In the genomic region with DNA sequence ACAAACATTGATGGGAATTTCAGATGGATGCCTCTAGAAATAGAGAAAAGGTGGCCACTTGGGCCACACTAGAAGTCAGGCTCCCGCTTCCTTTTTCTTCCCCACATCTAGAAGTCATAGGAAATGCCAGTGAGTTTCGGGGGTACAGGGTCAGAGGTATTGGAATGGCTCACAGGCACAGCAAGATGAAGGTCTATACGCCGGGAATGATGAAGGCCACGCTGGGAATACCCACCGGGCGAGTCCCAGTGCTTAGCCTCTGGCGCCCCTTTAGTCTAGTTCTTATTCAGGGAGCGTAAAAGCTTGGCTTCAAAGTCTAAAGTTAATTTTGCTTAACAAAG, we compare ENCODE assay signal across 7 mouse cellular contexts. TPM values are rescaled to one million over a fixed set of nuclear protein-coding genes. Genes with fewer than 3 reads are reported as not detected.
A peak's percentile ranks its signal among the peaks of the same experiment; 100 is the strongest.
DNase-seq lines count a peak whose midpoint lies in the region; ATAC-seq and TF ChIP-seq lines count a peak whose summit lies in the region.

No protein-coding gene starts in this region.

- H3K4me2 ChIP-seq in lung, postnatal 0 days (replicated peaks; ENCODE audit: low read depth, low read length), result peak overlapping the region; percentile 71
- peak overlapping the region; percentile 92 for H3K4me2 ChIP-seq in forebrain, embryonic 11.5 days (ENCODE audit: low read depth, low read length, severe bottlenecking)
- peak overlapping the region; percentile 89 for H3K4me2 ChIP-seq in liver, embryonic 12.5 days
- peak overlapping the region; percentile 86 for H3K4me2 ChIP-seq in stomach, embryonic 16.5 days (ENCODE audit: low read depth, low read length)

- H3K27me3 ChIP-seq in lung, postnatal 0 days (replicated peaks; ENCODE audit: insufficient read depth, low read length), result no peaks in the 10 kb centered on the region
- H3K27me3 ChIP-seq in forebrain, embryonic 11.5 days (ENCODE audit: control insufficient read depth, insufficient read depth, low read length), result no peaks in the 10 kb centered on the region
- no peaks in the 10 kb centered on the region for H3K27me3 ChIP-seq in liver, embryonic 12.5 days (replicated peaks)
- H3K27me3 ChIP-seq in stomach, embryonic 16.5 days (ENCODE audit: control insufficient read depth, insufficient read depth, low read length), result no peaks in the 10 kb centered on the region

- peaks cover under 1% of the 10 kb centered on the region; the same call in 1 of the 2 replicates for H3K36me3 ChIP-seq in lung, postnatal 0 days (ENCODE audit: insufficient read depth, low read length)
- H3K36me3 ChIP-seq in forebrain, embryonic 11.5 days (ENCODE audit: control insufficient read depth, insufficient read depth, low read length), result no peaks in the 10 kb centered on the region
- H3K36me3 ChIP-seq in liver, embryonic 12.5 days, result peaks cover 6% of the 10 kb centered on the region
- H3K36me3 ChIP-seq in stomach, embryonic 16.5 days (ENCODE audit: control insufficient read depth, insufficient read depth, low read length), result 0 out of 2 replicates have a peak, but pooled peaks cover 3% of the 10 kb centered on the region

- 1% methylated on average over 9 of the region's 9 CpGs for WGBS in lung, postnatal 0 days
- under 1% methylated on average over 9 of the region's 9 CpGs for WGBS in forebrain, embryonic 11.5 days
- WGBS in liver, embryonic 12.5 days (ENCODE audit: insufficient replicate concordance), result under 1% methylated on average over 9 of the region's 9 CpGs
- WGBS in stomach, embryonic 16.5 days, result 0% methylated on average over 9 of the region's 9 CpGs

- H3K9ac ChIP-seq in lung, postnatal 0 days (replicated peaks; ENCODE audit: low read depth), result peak overlapping the region; percentile 61
- H3K9ac ChIP-seq in forebrain, embryonic 11.5 days (ENCODE audit: low read length), result peak overlapping the region; percentile 91
- peak overlapping the region; percentile 85 for H3K9ac ChIP-seq in liver, embryonic 12.5 days
- H3K9ac ChIP-seq in stomach, embryonic 16.5 days (ENCODE audit: low read length), result peak overlapping the region; percentile 77

- no peak for TF ChIP-seq CTCF in lung, postnatal 0 days (IDR thresholded peaks at IDR 0.05)

- no peak for TF ChIP-seq EP300 in lung, postnatal 0 days (IDR thresholded peaks at IDR 0.05)

- no peaks in the 10 kb centered on the region for H3K9me3 ChIP-seq in lung, postnatal 0 days (ENCODE audit: low read length)
- no peaks in the 10 kb centered on the region for H3K9me3 ChIP-seq in forebrain, embryonic 11.5 days (ENCODE audit: control insufficient read depth, low read length)
- no peaks in the 10 kb centered on the region for H3K9me3 ChIP-seq in liver, embryonic 12.5 days (replicated peaks)
- no peaks in the 10 kb centered on the region for H3K9me3 ChIP-seq in stomach, embryonic 16.5 days (replicated peaks; ENCODE audit: control insufficient read depth, low read length)

- peak; percentile 16 for ATAC-seq in lung, postnatal 0 days
- ATAC-seq in forebrain, embryonic 11.5 days (replicated peaks; ENCODE audit: low FRiP score), result peak; percentile 58
- peak; percentile 40 for ATAC-seq in liver, embryonic 12.5 days
- ATAC-seq in stomach, embryonic 16.5 days (ENCODE audit: insufficient read depth, low FRiP score), result 0 out of 2 replicates have a peak, but pooled peaks have one; percentile 19
- no peak for ATAC-seq in granulocyte monocyte progenitor cell, adult 5-6 weeks (replicated peaks; ENCODE audit: poor library complexity, severe bottlenecking)

- DNase-seq in lung, postnatal 0 days (ENCODE audit: low spot score), result no peak
- DNase-seq in lung, postnatal 36 days, result no peak
- no peak for DNase-seq in forebrain, embryonic 11.5 days (ENCODE audit: low spot score)
- no peak for DNase-seq in urinary bladder, postnatal 4 days (ENCODE audit: low spot score in 2 of 2)

- H3K27ac ChIP-seq in lung, postnatal 0 days (ENCODE audit: low read length), result peak overlapping the region; percentile 92
- peak overlapping the region; percentile 84 for H3K27ac ChIP-seq in forebrain, embryonic 11.5 days (ENCODE audit: low read depth, low read length)
- H3K27ac ChIP-seq in liver, embryonic 12.5 days, result peak overlapping the region; percentile 86
- H3K27ac ChIP-seq in stomach, embryonic 16.5 days (ENCODE audit: low read length), result peak overlapping the region; percentile 93

- peak overlapping the region; percentile 48 for H3K4me3 ChIP-seq in lung, postnatal 0 days (ENCODE audit: low read depth, low read length)
- peak overlapping the region; percentile 57 for H3K4me3 ChIP-seq in forebrain, embryonic 11.5 days (ENCODE audit: low read depth, low read length)
- peak overlapping the region; percentile 69 for H3K4me3 ChIP-seq in liver, embryonic 12.5 days
- peak overlapping the region; percentile 56 for H3K4me3 ChIP-seq in stomach, embryonic 16.5 days (replicated peaks; ENCODE audit: low read length)

- H3K4me1 ChIP-seq in lung, postnatal 0 days (ENCODE audit: insufficient read depth, low read depth, low read length), result peaks cover 17% of the 10 kb centered on the region
- peaks cover 9% of the 10 kb centered on the region for H3K4me1 ChIP-seq in forebrain, embryonic 11.5 days (replicated peaks; ENCODE audit: control insufficient read depth, insufficient read depth, low read length)
- peaks cover 28% of the 10 kb centered on the region for H3K4me1 ChIP-seq in liver, embryonic 12.5 days
- H3K4me1 ChIP-seq in stomach, embryonic 16.5 days (ENCODE audit: control insufficient read depth, insufficient read depth, low read length), result peaks cover 15% of the 10 kb centered on the region

RNA-seq across cellular contexts. Expression of a gene that starts 0.4 kb away (rescaled TPM):
- polyA plus RNA-seq in lung, postnatal 0 days (2015; fragmentation: Nextera tagmentation; extraction: Ambion mirVana), result 19.0 and 20.2 TPM in 2 replicates
- polyA plus RNA-seq in forebrain, embryonic 11.5 days (2014; fragmentation: Nextera tagmentation; extraction: Ambion mirVana), result 45.2 and 46.1 TPM in 2 replicates
- 17.9 and 18.3 TPM in 2 replicates for polyA plus RNA-seq in liver, embryonic 12.5 days (2016; fragmentation: Nextera tagmentation; extraction: Ambion mirVana)
- polyA plus RNA-seq in stomach, embryonic 16.5 days (2015; fragmentation: Nextera tagmentation; extraction: Ambion mirVana), result 29.0 and 30.4 TPM in 2 replicates
- 22.7 and 25.7 TPM in 2 replicates for total RNA-seq in granulocyte monocyte progenitor cell, adult 5-6 weeks (2014; fragmentation: Nextera tagmentation)
- total RNA-seq in granulocyte monocyte progenitor cell, adult 5-6 weeks (2017), result 9.8 and 16.2 TPM in 2 replicates

RNA-seq across cellular contexts. Expression of a gene that starts 4.2 kb away (rescaled TPM):
- 0.30 and 0.32 TPM in 2 replicates for polyA plus RNA-seq in lung, postnatal 0 days (2015; fragmentation: Nextera tagmentation; extraction: Ambion mirVana)
- not detected in 2 replicates for polyA plus RNA-seq in forebrain, embryonic 11.5 days (2014; fragmentation: Nextera tagmentation; extraction: Ambion mirVana)
- not detected in 2 replicates for polyA plus RNA-seq in liver, embryonic 12.5 days (2016; fragmentation: Nextera tagmentation; extraction: Ambion mirVana)
- polyA plus RNA-seq in stomach, embryonic 16.5 days (2015; fragmentation: Nextera tagmentation; extraction: Ambion mirVana), result 0.55 and 0.57 TPM in 2 replicates
- not detected in 2 replicates for total RNA-seq in granulocyte monocyte progenitor cell, adult 5-6 weeks (2014; fragmentation: Nextera tagmentation)
- total RNA-seq in granulocyte monocyte progenitor cell, adult 5-6 weeks (2017), result 1.3 and 1.6 TPM in 2 replicates

RNA-seq across cellular contexts. Expression of a gene that starts 19.5 kb away (rescaled TPM):
- 243 and 244 TPM in 2 replicates for polyA plus RNA-seq in lung, postnatal 0 days (2015; fragmentation: Nextera tagmentation; extraction: Ambion mirVana)
- polyA plus RNA-seq in forebrain, embryonic 11.5 days (2014; fragmentation: Nextera tagmentation; extraction: Ambion mirVana), result 222 and 224 TPM in 2 replicates
- 107 and 114 TPM in 2 replicates for polyA plus RNA-seq in liver, embryonic 12.5 days (2016; fragmentation: Nextera tagmentation; extraction: Ambion mirVana)
- 310 and 315 TPM in 2 replicates for polyA plus RNA-seq in stomach, embryonic 16.5 days (2015; fragmentation: Nextera tagmentation; extraction: Ambion mirVana)
- 108 and 200 TPM in 2 replicates for total RNA-seq in granulocyte monocyte progenitor cell, adult 5-6 weeks (2014; fragmentation: Nextera tagmentation)
- 135 TPM in 2 replicates for total RNA-seq in granulocyte monocyte progenitor cell, adult 5-6 weeks (2017)

RNA-seq across cellular contexts. Expression of a gene that starts 32.4 kb away (rescaled TPM):
- 11.8 and 13.4 TPM in 2 replicates for polyA plus RNA-seq in lung, postnatal 0 days (2015; fragmentation: Nextera tagmentation; extraction: Ambion mirVana)
- 16.1 and 16.4 TPM in 2 replicates for polyA plus RNA-seq in forebrain, embryonic 11.5 days (2014; fragmentation: Nextera tagmentation; extraction: Ambion mirVana)
- 8.4 and 8.8 TPM in 2 replicates for polyA plus RNA-seq in liver, embryonic 12.5 days (2016; fragmentation: Nextera tagmentation; extraction: Ambion mirVana)
- polyA plus RNA-seq in stomach, embryonic 16.5 days (2015; fragmentation: Nextera tagmentation; extraction: Ambion mirVana), result 14.1 and 16.1 TPM in 2 replicates
- 26.8 and 28.5 TPM in 2 replicates for total RNA-seq in granulocyte monocyte progenitor cell, adult 5-6 weeks (2014; fragmentation: Nextera tagmentation)
- 6.5 and 7.1 TPM in 2 replicates for total RNA-seq in granulocyte monocyte progenitor cell, adult 5-6 weeks (2017)

RNA-seq across cellular contexts. Expression of a gene that starts 34.3 kb away (rescaled TPM):
- not detected in 2 replicates for polyA plus RNA-seq in lung, postnatal 0 days (2015; fragmentation: Nextera tagmentation; extraction: Ambion mirVana)
- not detected in 2 replicates for polyA plus RNA-seq in forebrain, embryonic 11.5 days (2014; fragmentation: Nextera tagmentation; extraction: Ambion mirVana)
- 27.2 and 28.2 TPM in 2 replicates for polyA plus RNA-seq in liver, embryonic 12.5 days (2016; fragmentation: Nextera tagmentation; extraction: Ambion mirVana)
- 5.7 and 7.3 TPM in 2 replicates for polyA plus RNA-seq in stomach, embryonic 16.5 days (2015; fragmentation: Nextera tagmentation; extraction: Ambion mirVana)
- not detected in 2 replicates for total RNA-seq in granulocyte monocyte progenitor cell, adult 5-6 weeks (2014; fragmentation: Nextera tagmentation)
- 0.34 and 0.57 TPM in 2 replicates for total RNA-seq in granulocyte monocyte progenitor cell, adult 5-6 weeks (2017)
